Mouse (Mus musculus): ENCODE measurements at regions not wholly inside any gene's neighbourhood (a gene's known extent, or its start where the extent isn't known, plus 50 kb on each side); places are given as distances from the start of the nearest gene placed in this dataset.

DNA sequence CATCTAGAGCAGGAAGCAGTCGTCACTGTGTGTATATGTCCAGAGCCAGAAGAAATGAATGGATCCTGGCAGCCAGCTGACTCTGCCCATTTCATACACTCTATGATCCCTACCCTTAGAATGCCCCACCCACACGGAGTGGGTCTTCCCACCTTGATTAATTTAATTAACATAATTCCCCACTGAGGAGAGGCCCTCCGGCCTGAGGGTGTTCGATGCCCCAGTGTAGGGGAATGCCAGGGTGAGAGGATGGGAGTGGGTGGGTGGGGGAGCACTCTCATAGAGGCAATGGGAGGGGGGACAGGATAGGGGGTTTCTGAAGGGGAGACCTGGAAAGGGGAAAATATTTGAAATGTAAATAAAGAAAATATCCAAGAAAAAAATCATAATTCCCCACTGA, 279.3 kb upstream of the Paip1 start:
- H3K27ac ChIP-seq (ENCODE audit: low read depth, low read length): no peak overlapping the region
- H3K9me3 ChIP-seq (replicated peaks; ENCODE audit: control insufficient read depth, low read length): no peaks in the 10 kb centered on the region
- 80% methylated on average over 4 of the region's 4 CpGs for WGBS
- ATAC-seq (no peak), DNase-seq (ENCODE audit: low spot score) (no peak)
- no peaks in the 10 kb centered on the region for H3K4me1 ChIP-seq (ENCODE audit: control insufficient read depth, insufficient read depth, low read length)
- H3K4me3 ChIP-seq (ENCODE audit: low read depth, low read length): no peak overlapping the region
- H3K4me2 ChIP-seq (ENCODE audit: low read length): no peak overlapping the region
- H3K27me3 ChIP-seq (replicated peaks; ENCODE audit: control insufficient read depth, insufficient read depth, low read length): no peaks in the 10 kb centered on the region
- H3K36me3 ChIP-seq (ENCODE audit: control insufficient read depth, insufficient read depth, low read length): no peaks in the 10 kb centered on the region
- no peak overlapping the region for H3K9ac ChIP-seq (ENCODE audit: low read length)

DNA sequence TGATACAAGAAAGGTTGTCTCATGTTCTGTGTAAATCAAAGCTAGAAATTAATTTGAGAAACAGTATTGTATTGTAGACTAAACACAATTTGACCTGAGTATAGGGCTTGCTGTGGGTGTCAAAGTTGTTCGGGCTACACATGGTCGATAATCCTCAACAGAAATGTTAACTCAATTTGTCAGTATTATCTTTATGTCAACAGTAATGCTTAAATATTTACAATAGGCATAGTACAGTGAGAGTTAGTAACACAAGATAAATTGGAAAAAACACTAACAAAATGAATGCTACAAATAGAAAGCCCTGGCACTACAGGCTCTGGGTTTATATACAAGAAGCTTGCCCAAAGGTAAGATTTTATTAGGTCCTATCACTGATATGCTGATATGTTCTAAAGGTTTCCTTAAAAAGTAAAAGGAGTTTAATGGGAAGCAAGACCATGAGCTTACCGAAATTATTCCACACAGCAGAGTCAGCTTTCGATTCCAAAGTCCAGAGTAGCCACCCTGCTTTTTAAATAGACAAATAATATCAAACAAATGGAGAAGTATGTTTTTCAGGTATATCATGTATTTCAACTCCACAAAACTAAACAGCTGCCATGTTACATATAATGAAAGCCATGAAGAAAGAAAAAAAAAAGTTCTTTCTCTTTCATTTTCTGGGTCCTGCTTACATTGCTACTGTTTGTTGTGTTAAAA, 277.4 kb upstream of the Paip1 start:
- H3K9me3 ChIP-seq (replicated peaks; ENCODE audit: control insufficient read depth, low read length): no peaks in the 10 kb centered on the region
- no peak overlapping the region for H3K4me3 ChIP-seq (ENCODE audit: low read depth, low read length)
- no peaks in the 10 kb centered on the region for H3K4me1 ChIP-seq (ENCODE audit: control insufficient read depth, insufficient read depth, low read length)
- no peak overlapping the region for H3K27ac ChIP-seq (ENCODE audit: low read depth, low read length)
- WGBS: 88% methylated on average over 4 of the region's 4 CpGs
- DNase-seq (ENCODE audit: low spot score) (no peak), ATAC-seq (no peak)
- no peaks in the 10 kb centered on the region for H3K36me3 ChIP-seq (ENCODE audit: control insufficient read depth, insufficient read depth, low read length)
- H3K9ac ChIP-seq (ENCODE audit: low read length): no peak overlapping the region
- H3K4me2 ChIP-seq (ENCODE audit: low read length): no peak overlapping the region
- H3K27me3 ChIP-seq (replicated peaks; ENCODE audit: control insufficient read depth, insufficient read depth, low read length): no peaks in the 10 kb centered on the region

GRCm38 (mm10) chr13:119177753-119178152, 250.6 kb upstream of the Paip1 start:
- 84% methylated on average over 4 of the region's 4 CpGs for WGBS
- H3K27me3 ChIP-seq (replicated peaks; ENCODE audit: control insufficient read depth, insufficient read depth, low read length): no peaks in the 10 kb centered on the region
- ATAC-seq (no peak), DNase-seq (ENCODE audit: low spot score) (no peak)
- no peak overlapping the region for H3K4me3 ChIP-seq (ENCODE audit: low read depth, low read length)
- no peaks in the 10 kb centered on the region for H3K4me1 ChIP-seq (ENCODE audit: control insufficient read depth, insufficient read depth, low read length)
- no peak overlapping the region for H3K9ac ChIP-seq (ENCODE audit: low read length)
- H3K36me3 ChIP-seq (ENCODE audit: control insufficient read depth, insufficient read depth, low read length): no peaks in the 10 kb centered on the region
- no peak overlapping the region for H3K27ac ChIP-seq (ENCODE audit: low read depth, low read length)
- no peaks in the 10 kb centered on the region for H3K9me3 ChIP-seq (replicated peaks; ENCODE audit: control insufficient read depth, low read length)
- H3K4me2 ChIP-seq (ENCODE audit: low read length): no peak overlapping the region

- Histone ChIP-seq H3K4me2 (ENCODE audit: low read length) (no peak overlapping the region), H3K4me3 (ENCODE audit: low read depth, low read length) (no peak overlapping the region), H3K4me1 (ENCODE audit: control insufficient read depth, insufficient read depth, low read length) (no peaks in the 10 kb centered on the region), H3K27me3 (replicated peaks; ENCODE audit: control insufficient read depth, insufficient read depth, low read length) (no peaks in the 10 kb centered on the region), H3K9me3 (replicated peaks; ENCODE audit: control insufficient read depth, low read length) (no peaks in the 10 kb centered on the region), H3K36me3 (ENCODE audit: control insufficient read depth, insufficient read depth, low read length) (no peaks in the 10 kb centered on the region), H3K27ac (ENCODE audit: low read depth, low read length) (no peak overlapping the region), H3K9ac (ENCODE audit: low read length) (no peak overlapping the region)
- no peak for ATAC-seq
- no peak for DNase-seq (ENCODE audit: low spot score)
- 87% methylated on average over 5 of the region's 5 CpGs for WGBS
These were observed 250.2 kb upstream of the Paip1 start for GRCm38 (mm10) chr13:119178212-119178611.

DNA sequence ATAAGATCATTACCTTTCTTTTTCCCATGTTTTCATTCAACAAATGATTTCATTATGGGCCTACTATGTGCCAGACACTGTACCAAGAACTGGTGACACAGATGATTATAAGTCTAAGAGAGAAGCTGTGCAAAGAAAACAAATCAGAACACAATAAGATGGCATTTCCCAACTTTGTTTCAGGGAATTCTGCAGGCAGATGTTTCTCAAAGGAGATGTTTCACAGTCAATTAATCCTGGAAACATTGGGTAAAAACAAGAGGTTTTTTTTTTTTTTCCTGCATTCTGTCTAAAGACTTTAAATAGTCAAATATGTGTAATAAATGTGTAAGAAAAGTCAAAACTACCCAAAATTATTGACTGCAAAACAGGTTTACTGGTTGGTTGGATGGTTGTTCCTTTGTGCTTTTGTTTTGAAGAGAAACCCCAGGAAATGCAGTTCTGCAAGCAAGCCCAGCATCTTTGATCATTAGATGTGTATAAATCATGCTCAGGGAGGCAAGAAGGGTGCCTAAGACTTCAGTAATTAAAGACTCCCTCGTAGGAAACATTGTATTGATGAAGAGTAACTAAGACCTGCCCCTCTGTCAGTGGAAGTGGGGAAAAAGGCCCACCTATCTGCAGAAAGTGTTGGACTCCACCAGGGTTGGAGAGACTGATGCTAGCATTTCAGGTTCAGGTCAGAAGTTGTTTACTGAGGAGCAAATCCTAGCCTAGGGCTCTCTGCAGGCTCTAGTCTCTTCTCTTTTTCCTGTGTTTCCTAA, 249.1 kb upstream of the Paip1 start:
- H3K4me3 ChIP-seq (ENCODE audit: low read depth, low read length): no peak overlapping the region
- H3K9ac ChIP-seq (ENCODE audit: low read length): no peak overlapping the region
- H3K27me3 ChIP-seq (replicated peaks; ENCODE audit: control insufficient read depth, insufficient read depth, low read length): no peaks in the 10 kb centered on the region
- H3K27ac ChIP-seq (ENCODE audit: low read depth, low read length): no peak overlapping the region
- H3K4me2 ChIP-seq (ENCODE audit: low read length): no peak overlapping the region
- no peak for ATAC-seq
- no peaks in the 10 kb centered on the region for H3K9me3 ChIP-seq (replicated peaks; ENCODE audit: control insufficient read depth, low read length)
- no peak for DNase-seq (ENCODE audit: low spot score)
- no peaks in the 10 kb centered on the region for H3K36me3 ChIP-seq (ENCODE audit: control insufficient read depth, insufficient read depth, low read length)
- H3K4me1 ChIP-seq (ENCODE audit: control insufficient read depth, insufficient read depth, low read length): no peaks in the 10 kb centered on the region
- 41% methylated on average over 1 of the region's 1 CpGs for WGBS

- H3K4me1 ChIP-seq (ENCODE audit: control insufficient read depth, insufficient read depth, low read length): no peaks in the 10 kb centered on the region
- no peaks in the 10 kb centered on the region for H3K36me3 ChIP-seq (ENCODE audit: control insufficient read depth, insufficient read depth, low read length)
- H3K4me3 ChIP-seq (ENCODE audit: low read depth, low read length): no peak overlapping the region
- no peak overlapping the region for H3K4me2 ChIP-seq (ENCODE audit: low read length)
- no peaks in the 10 kb centered on the region for H3K27me3 ChIP-seq (replicated peaks; ENCODE audit: control insufficient read depth, insufficient read depth, low read length)
- no peak overlapping the region for H3K27ac ChIP-seq (ENCODE audit: low read depth, low read length)
- H3K9me3 ChIP-seq (replicated peaks; ENCODE audit: control insufficient read depth, low read length): no peaks in the 10 kb centered on the region
- no peak for ATAC-seq
- WGBS: 94% methylated on average over 6 of the region's 6 CpGs
- no peak for DNase-seq (ENCODE audit: low spot score)
- no peak overlapping the region for H3K9ac ChIP-seq (ENCODE audit: low read length)
These were observed 244.0 kb upstream of the Paip1 start for GRCm38 (mm10) chr13:119184322-119184877.

DNA sequence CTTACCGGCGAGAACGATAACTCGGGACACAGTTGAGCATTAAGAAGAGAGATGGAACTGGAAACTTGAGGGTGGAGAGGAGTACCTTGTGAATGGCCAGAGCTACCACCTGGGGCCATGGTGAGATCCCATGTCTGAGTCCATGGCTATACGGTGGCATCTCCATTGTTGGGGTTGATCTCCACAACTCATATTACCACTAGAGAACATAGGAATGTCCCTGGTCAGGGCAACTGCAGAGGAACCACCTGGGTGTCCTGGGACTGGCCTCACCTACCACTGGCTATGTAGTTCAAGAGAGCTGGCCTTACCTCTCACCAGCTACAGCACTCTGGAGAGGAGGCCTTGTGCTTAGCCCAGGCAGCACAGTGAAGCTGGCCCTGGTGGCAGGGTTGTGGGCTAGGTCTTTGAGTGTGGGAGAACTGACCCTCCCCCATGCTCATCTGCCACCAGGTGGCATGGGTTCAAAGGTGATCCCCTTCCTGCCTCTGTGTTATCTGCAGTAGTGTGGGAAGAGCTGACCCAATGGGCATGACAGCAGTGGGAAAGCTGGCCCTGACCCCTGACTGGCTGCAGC, 242.7 kb upstream of the Paip1 start:
- H3K9ac ChIP-seq (ENCODE audit: low read length): no peak overlapping the region
- no peak overlapping the region for H3K27ac ChIP-seq (ENCODE audit: low read depth, low read length)
- WGBS: 98% methylated on average over 5 of the region's 5 CpGs
- H3K4me3 ChIP-seq (ENCODE audit: low read depth, low read length): no peak overlapping the region
- H3K36me3 ChIP-seq (ENCODE audit: control insufficient read depth, insufficient read depth, low read length): no peaks in the 10 kb centered on the region
- H3K27me3 ChIP-seq (replicated peaks; ENCODE audit: control insufficient read depth, insufficient read depth, low read length): no peaks in the 10 kb centered on the region
- no peak for DNase-seq (ENCODE audit: low spot score)
- no peaks in the 10 kb centered on the region for H3K9me3 ChIP-seq (replicated peaks; ENCODE audit: control insufficient read depth, low read length)
- ATAC-seq: no peak
- H3K4me1 ChIP-seq (ENCODE audit: control insufficient read depth, insufficient read depth, low read length): no peaks in the 10 kb centered on the region
- H3K4me2 ChIP-seq (ENCODE audit: low read length): no peak overlapping the region

DNA sequence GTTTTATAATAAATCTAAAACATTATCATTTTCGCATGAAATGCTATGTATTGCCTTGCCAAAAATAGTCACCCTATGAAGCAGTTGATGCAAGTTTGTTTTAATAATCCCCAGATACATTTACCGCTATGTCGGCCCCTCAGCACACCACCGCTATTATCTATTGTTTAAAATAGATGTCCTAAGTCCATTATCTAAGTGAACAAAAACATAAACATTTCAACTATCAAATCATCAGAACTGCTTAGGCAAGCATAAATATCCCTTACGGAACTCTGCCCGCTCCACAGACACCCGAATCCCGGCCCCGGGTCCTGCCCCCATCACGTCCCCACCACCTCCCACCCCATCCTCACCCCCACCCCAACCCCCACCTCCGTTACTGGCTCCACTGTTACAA, 196.8 kb upstream of the Paip1 start:
- no peak overlapping the region for H3K4me3 ChIP-seq (ENCODE audit: low read depth, low read length)

More for the DNA sequence above, 196.8 kb upstream of the Paip1 start:
- no peak overlapping the region for H3K9ac ChIP-seq (ENCODE audit: low read length)
- no peaks in the 10 kb centered on the region for H3K36me3 ChIP-seq (ENCODE audit: control insufficient read depth, insufficient read depth, low read length)
- no peak overlapping the region for H3K4me2 ChIP-seq (ENCODE audit: low read length)
- no peaks in the 10 kb centered on the region for H3K4me1 ChIP-seq (ENCODE audit: control insufficient read depth, insufficient read depth, low read length)
- no peaks in the 10 kb centered on the region for H3K9me3 ChIP-seq (replicated peaks; ENCODE audit: control insufficient read depth, low read length)
- WGBS: 92% methylated on average over 11 of the region's 11 CpGs
- DNase-seq (ENCODE audit: low spot score) (no peak), ATAC-seq (no peak)
- H3K27ac ChIP-seq (ENCODE audit: low read depth, low read length): no peak overlapping the region
- no peaks in the 10 kb centered on the region for H3K27me3 ChIP-seq (replicated peaks; ENCODE audit: control insufficient read depth, insufficient read depth, low read length)
